Mouse (Mus musculus) granulocyte monocyte progenitor cell, adult 5-6 weeks (primary cell): ENCODE data around the gene Cyp4f40. TPM values are rescaled to one million over a fixed set of nuclear protein-coding genes. Genes with fewer than 3 reads are reported as not detected.
"Not testable (repeated sequence)": the region's sequence is repeated elsewhere in the genome, so short reads cannot be mapped to it uniquely, and the experiment has no call there.

Experiments used
- ATAC-seq: replicated peaks from 2 replicates; pipeline ENCODE4 v1.8.0; 2016; ENCODE audit warnings: mild to moderate bottlenecking, moderate TSS enrichment, inconsistent platforms; ENCODE audit not compliant: poor library complexity, severe bottlenecking
- total RNA-seq, 2 experiments: library from RNA; stranded (forward) in 1 of 2; stranded (reverse) in 1 of 2; fragments of 200-712, 200-1000 nt in 1 of 2; fragments of >200 nt in 1 of 2; fragmentation: Nextera tagmentation in 1 of 2; gene quantifications; 2 replicates each; pipeline ENCODE4 v1.2.3; 2014 to 2017

Cyp4f40 gene
- total RNA-seq, 2 experiments from 2014 or later: not detected

GRCm38 (mm10) chr17:32690959-32691358 is 32.3 kb downstream of the Cyp4f40 start:
- no peak for ATAC-seq

GRCm38 (mm10) chr17:32702826-32703225 is 44.1 kb downstream of the Cyp4f40 start:
- no peak for ATAC-seq

- not testable (repeated sequence) for ATAC-seq
Measured at GRCm38 (mm10) chr17:32710541-32710940, 51.8 kb downstream of the Cyp4f40 start.

- ATAC-seq: not testable (repeated sequence)
Measured at GRCm38 (mm10) chr17:32722151-32722550, 63.5 kb downstream of the Cyp4f40 start.

- ATAC-seq: no peak
Measured at GRCm38 (mm10) chr17:32722771-32723170, 64.1 kb downstream of the Cyp4f40 start.

- ATAC-seq: not testable (repeated sequence)
Measured at GRCm38 (mm10) chr17:32726360-32726759, 67.7 kb downstream of the Cyp4f40 start.

Other genes starting within 250 kb of the Cyp4f40 start
- 0.80 and 1.1 TPM in 2 replicates for gene Pglyrp2, start 234.7 kb upstream of the Cyp4f40 start, total RNA-seq (2014; fragmentation: Nextera tagmentation)
- gene Pglyrp2, start 234.7 kb upstream of the Cyp4f40 start, total RNA-seq (2017): 2.1 TPM in 1 of 2 replicates, not detected in the other
- gene Cyp4f39, start 206.2 kb upstream of the Cyp4f40 start, total RNA-seq (2014; fragmentation: Nextera tagmentation): not detected in 2 replicates
- gene Cyp4f39, start 206.2 kb upstream of the Cyp4f40 start, total RNA-seq (2017): 0.21 TPM in 1 of 2 replicates, not detected in the other
- gene Cyp4f17, start 152.8 kb upstream of the Cyp4f40 start, total RNA-seq (2014; fragmentation: Nextera tagmentation): 1.2 and 1.9 TPM in 2 replicates
- 0.13 and 0.31 TPM in 2 replicates for gene Cyp4f17, start 152.8 kb upstream of the Cyp4f40 start, total RNA-seq (2017)
- gene Cyp4f16, start 122.3 kb upstream of the Cyp4f40 start, total RNA-seq (2014; fragmentation: Nextera tagmentation): 10.5 and 17.7 TPM in 2 replicates
- 10.2 and 11.0 TPM in 2 replicates for gene Cyp4f16, start 122.3 kb upstream of the Cyp4f40 start, total RNA-seq (2017)
- not detected in 2 replicates for gene Cyp4f37, start 37.6 kb upstream of the Cyp4f40 start, total RNA-seq (2014; fragmentation: Nextera tagmentation)
- gene Cyp4f37, start 37.6 kb upstream of the Cyp4f40 start, total RNA-seq (2017): not detected in 2 replicates
- not detected in 2 replicates for gene Cyp4f15, start 26.7 kb downstream of the Cyp4f40 start, total RNA-seq (2014; fragmentation: Nextera tagmentation)
- gene Cyp4f15, start 26.7 kb downstream of the Cyp4f40 start, total RNA-seq (2017): not detected in 2 replicates
- gene Zfp871, start 129.4 kb downstream of the Cyp4f40 start, total RNA-seq (2014; fragmentation: Nextera tagmentation): 31.1 and 57.1 TPM in 2 replicates
- 17.7 and 26.1 TPM in 2 replicates for gene Zfp871, start 129.4 kb downstream of the Cyp4f40 start, total RNA-seq (2017)
- not detected in 2 replicates for gene Zfp811, start 151.0 kb downstream of the Cyp4f40 start, total RNA-seq (2014; fragmentation: Nextera tagmentation)
- gene Zfp811, start 151.0 kb downstream of the Cyp4f40 start, total RNA-seq (2017): not detected in 2 replicates
- gene Zfp799, start 171.4 kb downstream of the Cyp4f40 start, total RNA-seq (2014; fragmentation: Nextera tagmentation): 10.1 and 18.5 TPM in 2 replicates
- 6.5 and 10.6 TPM in 2 replicates for gene Zfp799, start 171.4 kb downstream of the Cyp4f40 start, total RNA-seq (2017)
- 2.3 and 6.2 TPM in 2 replicates for gene Zfp870, start 232.7 kb downstream of the Cyp4f40 start, total RNA-seq (2014; fragmentation: Nextera tagmentation)
- gene Zfp870, start 232.7 kb downstream of the Cyp4f40 start, total RNA-seq (2017): 2.5 and 5.9 TPM in 2 replicates